Mouse (Mus musculus) stomach, postnatal 0 days (tissue): ENCODE measurements around the gene Klhl7.

Experiments used
- CTCF ChIP-seq: IDR thresholded peaks from 2 replicates; pipeline ENCODE4 v1.5.1; 2016; ENCODE audit warnings: antibody characterized with exemption, low read depth, mild to moderate bottlenecking, moderate library complexity
- EP300 ChIP-seq: optimal IDR thresholded peaks from 2 replicates; pipeline ENCODE3; 2016; ENCODE audit warnings: antibody characterized with exemption

DNA sequence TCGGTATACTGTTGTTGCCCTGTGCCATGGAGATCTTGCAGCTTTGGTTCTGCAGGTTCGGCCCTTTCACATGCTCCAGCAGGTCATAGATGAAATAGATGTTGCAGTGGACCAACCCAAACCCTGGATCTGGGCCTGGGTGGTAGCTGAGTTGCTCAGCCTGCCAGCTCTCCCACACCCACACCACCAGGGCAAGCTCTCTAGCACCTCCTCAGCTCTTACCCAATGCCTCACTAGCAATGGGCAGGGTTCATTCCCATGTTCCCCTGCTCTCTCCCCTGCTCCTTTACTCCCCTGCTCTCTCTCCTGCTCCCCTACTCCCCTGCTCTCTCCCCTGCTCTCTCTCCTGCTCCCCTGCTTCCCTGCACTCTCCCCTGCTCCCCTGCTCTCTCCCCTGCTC is 91.4 kb downstream of the Klhl7 start:
- TF ChIP-seq EP300 (no peak), CTCF (no peak)
